Mouse (Mus musculus) lung, adult 2 months (tissue): ENCODE data around the gene Impad1. TPM values are rescaled to one million over a fixed set of nuclear protein-coding genes. Genes with fewer than 3 reads are reported as not detected.

Experiments
- DNase-seq: peaks from one replicate; pipeline ENCODE4 v3.0.0; 2022
- H3K4me1 ChIP-seq: fragments of 200-500 bp; 2 replicates; pipeline ENCODE4 v1.6.1; 2011; ENCODE audit warnings: low read length; ENCODE audit not compliant: control insufficient read depth, insufficient read depth
- H3K4me3 ChIP-seq: fragments of 200-500 bp; replicated peaks from 2 replicates; pipeline ENCODE3; 2011; ENCODE audit warnings: low read depth, mild to moderate bottlenecking, control low read depth, low read length; ENCODE audit errors: extremely low read depth
- CTCF ChIP-seq: fragments of 200-500 bp; IDR thresholded peaks from 2 replicates; pipeline ENCODE4 v1.5.1; 2011; ENCODE audit warnings: mild to moderate bottlenecking, low read length, control low read depth; ENCODE audit not compliant: insufficient read depth
- POLR2A ChIP-seq: fragments of 200-500 bp; IDR thresholded peaks from 2 replicates; pipeline ENCODE4 v1.6.1; 2011; ENCODE audit warnings: low read depth, mild to moderate bottlenecking, control low read depth, low read length, borderline replicate concordance; ENCODE audit errors: extremely low read depth
- WGBS: fragments of 180-500 bp; shearing (Covaris S2); methylation state at CpG from one replicate; pipeline ENCODE4 v1.1.7; 2018; 5-methylcytosine and 5-hydroxymethylcytosine counted together
- polyA plus RNA-seq: library from polyadenylated mRNA; depleted of rRNA; stranded (reverse); fragments of >200 nt; gene quantifications from 2 replicates; pipeline ENCODE4 v1.2.3, GENCODE M21; 2012; rRNA removed

Gene Impad1
- polyA plus RNA-seq: 7.9 and 9.3 TPM in 2 replicates

DNA sequence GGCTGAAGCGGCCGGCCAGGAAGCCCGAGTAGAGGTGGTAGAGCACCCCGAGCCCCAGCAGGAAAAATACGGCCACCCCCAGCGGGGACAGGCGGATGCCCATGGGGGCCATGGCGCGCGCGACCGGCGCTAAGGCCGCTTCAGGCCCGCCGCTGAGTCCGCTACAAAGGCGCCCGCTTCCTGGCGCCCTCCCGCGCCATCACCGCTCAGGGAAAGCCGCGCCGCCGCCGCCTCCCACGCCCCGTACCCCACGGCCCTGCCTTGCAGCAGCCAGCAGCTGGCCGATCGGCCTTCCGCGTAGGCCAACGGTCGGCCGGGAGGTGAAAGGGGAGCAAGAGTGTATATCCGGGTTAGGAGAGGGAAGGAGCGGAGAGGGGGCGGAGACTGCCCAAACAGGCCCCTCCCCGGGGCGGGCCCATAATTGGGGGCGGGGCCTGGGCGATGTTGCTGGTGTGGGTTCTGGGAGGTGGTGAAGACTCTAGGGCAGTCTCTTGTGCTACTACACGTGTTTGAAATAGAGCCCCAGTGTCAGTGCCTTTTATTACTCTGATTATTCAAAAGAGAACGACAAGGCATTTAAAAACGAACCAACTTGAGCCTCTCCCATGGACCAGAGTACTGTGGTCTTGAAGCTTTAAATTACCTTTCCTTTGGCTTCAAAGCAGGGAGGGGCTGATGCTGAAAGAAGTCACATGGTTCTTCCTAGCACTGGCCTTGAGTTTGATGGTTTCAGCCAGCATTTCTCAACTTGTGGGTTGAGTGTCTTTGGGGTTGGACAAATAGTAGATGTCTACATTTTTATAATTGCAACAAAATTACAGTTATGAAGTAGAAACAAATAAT, at the start of gene Impad1:
TSS of gene Impad1 (minus strand) at position 364 of the 843 bp plus-strand sequence.
- peak; percentile 89 for DNase-seq
- WGBS: 1% methylated on average over 47 of the region's 48 CpGs
- Histone ChIP-seq H3K4me1 (peaks cover 12% of the 10 kb centered on the region), H3K4me3 (peak within 1 kb of the TSS; percentile 99)
- TF ChIP-seq CTCF: no peak
- peak; percentile 88; the same call in 1 of the 2 replicates for TF ChIP-seq POLR2A

DNA sequence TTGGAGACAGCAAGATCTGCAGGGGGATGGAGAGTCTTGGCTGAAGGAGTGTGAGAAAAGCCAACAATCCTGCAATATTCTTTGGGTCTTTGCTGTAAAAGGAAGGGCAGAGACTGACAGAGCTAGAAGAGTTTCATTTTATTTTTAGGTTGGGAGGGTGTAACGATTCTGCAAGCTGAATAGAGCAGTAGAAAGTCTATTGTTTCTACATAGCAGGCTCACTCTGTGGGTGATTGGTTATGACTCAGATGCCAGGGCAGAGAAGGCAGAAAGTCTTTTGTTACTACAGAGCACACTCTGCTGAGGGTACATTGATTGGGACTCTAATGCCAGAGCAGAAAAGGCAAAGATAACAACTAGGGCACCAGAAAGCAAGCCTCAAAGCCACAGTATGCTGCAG, 47.0 kb upstream of the Impad1 start:
- TF ChIP-seq CTCF (no peak), POLR2A (no peak)
- Histone ChIP-seq H3K4me3 (no peak overlapping the region), H3K4me1 (no peaks in the 10 kb centered on the region)
- no peak for DNase-seq
- 49% methylated on average over 1 of the region's 1 CpGs for WGBS

DNA sequence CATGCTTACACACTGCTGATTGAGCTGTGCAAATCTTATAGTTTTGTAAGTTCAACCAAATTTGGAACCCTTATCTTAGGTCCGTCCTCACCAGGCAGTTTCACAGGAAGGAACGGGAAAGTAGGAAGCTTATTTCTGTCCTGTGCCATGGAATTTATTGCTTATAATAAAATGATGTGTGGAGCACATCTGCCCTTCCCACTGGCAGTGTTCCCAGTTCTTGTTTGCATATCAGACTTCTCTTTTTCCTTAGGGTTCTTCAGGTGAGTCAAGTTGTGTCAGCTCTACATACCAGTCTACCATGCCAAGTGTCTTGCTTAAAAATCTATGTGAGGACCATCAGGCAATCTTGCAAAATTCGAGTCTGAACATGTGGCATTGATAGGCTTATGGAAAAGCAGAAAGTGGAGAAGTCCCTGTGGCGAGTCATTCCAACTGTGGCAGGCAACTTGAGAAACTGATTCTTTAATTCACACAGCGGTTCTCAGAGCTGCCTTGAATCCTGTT, 40.7 kb upstream of the Impad1 start:
- Histone ChIP-seq H3K4me1 (no peaks in the 10 kb centered on the region), H3K4me3 (no peak overlapping the region)
- WGBS: 46% methylated on average over 5 of the region's 5 CpGs
- no peak for TF ChIP-seq POLR2A
- DNase-seq: no peak

DNA sequence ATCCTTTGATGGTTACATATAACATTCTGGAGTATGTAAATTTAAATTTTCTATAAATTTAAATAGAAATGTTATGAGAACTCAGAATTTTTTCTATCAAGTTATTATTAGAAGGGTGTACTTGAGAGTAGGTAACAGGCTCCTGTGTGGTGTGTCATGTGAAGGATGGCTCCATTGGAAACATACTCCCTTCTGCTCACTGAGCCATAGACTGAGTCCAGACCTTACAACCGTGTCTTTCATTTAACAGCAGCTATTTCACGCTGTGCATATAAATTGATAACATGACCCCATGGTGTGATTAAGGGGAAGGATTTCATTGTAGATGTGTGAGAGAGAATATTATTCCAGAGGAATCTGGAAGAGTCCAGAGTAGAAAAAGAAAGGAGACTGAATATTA, 35.0 kb upstream of the Impad1 start:
- Histone ChIP-seq H3K4me1 (no peaks in the 10 kb centered on the region), H3K4me3 (no peak overlapping the region)
- 65% methylated on average over 2 of the region's 2 CpGs for WGBS
- no peak for DNase-seq
- TF ChIP-seq POLR2A: no peak
- no peak for TF ChIP-seq CTCF

DNA sequence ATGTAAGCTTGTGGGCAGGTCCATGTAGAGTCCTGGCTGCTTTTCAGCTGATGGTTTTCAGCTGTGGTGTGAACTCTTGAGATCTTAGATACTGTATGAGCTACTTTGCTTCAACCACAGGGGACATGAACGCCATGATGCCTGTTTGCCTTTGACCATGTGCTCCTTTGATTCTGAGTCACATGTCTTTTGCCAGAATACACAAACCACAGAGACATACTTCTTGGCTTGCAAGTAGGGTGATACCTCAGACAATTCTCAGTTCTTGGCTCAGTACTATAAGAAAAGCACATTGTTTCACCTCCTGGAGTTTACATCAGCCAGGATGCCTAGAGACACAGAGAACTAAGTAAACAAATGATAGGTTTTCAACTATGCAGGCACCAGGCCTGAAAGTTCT, 29.0 kb upstream of the Impad1 start:
- no peak overlapping the region for H3K4me3 ChIP-seq
- TF ChIP-seq POLR2A (no peak), CTCF (no peak)
- no peaks in the 10 kb centered on the region for H3K4me1 ChIP-seq
- no peak for DNase-seq
- 47% methylated on average over 1 of the region's 1 CpGs for WGBS

DNA sequence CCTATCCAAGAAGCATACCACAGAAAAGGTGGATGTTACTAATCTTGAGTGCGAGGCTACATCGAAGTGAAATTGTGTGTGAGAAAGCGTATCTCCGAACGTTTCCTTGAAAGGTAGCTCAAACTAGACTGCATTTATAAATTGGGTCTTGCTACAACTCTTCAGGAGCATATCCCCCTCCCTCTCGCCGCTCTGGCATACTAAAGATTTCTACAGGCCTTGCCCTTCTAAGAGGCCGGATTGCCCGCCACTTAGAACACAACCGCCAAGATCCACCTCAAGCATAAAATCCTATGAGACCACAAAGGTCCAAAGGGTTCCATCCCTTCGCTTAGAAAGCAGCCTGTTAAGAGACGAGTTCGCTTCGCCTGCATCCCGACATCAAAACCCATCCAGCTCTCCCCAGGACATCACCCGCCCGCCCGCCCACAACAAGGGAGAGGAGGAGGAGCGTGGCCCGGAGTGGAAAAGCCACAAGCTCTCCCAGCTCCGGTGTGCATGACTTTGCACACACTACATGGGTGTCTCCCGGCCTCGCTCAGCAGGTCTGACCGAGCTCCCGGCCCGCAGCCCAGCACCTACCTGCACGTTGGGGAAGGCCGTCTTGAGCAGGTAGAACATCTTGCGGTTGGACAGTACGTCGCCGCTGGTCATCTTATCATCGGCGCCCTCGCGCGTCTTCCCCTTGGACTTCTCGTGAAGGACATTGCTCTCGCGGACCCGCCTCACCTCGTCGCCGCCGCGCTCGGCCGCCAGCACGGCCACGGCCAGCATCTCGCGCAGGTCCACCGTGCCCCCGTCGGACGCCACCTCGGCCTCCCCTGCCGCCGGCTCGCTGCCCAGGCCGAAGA, 789 bp downstream of the Impad1 start:
- peak overlapping the region; percentile 99 for H3K4me3 ChIP-seq
- no peak for DNase-seq
- WGBS: 3% methylated on average over 61 of the region's 61 CpGs
- no peak for TF ChIP-seq CTCF
- no peak; the same call in 1 of the 2 replicates for TF ChIP-seq POLR2A
- peaks cover 12% of the 10 kb centered on the region for H3K4me1 ChIP-seq

DNA sequence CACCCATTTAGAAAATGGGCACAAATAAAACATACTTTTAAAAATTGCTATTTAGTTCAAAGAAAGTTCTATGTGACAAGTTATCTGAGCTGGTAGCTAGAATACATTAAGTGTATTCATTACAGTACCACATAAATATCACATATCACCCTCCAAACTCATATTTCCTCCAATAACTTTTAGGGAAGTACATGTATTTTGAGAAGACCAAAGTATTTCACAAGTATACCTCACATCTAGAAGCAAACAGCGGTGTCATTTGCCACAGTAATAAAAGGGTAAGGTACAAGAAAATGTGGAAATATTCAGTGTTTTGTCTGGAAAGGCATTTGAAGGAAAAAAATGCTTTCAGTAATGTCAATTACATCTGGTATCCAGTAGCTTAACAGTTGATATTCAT, 2.0 kb downstream of the Impad1 start:
- H3K4me3 ChIP-seq: no peak overlapping the region
- H3K4me1 ChIP-seq: peaks cover 12% of the 10 kb centered on the region
- no peak for TF ChIP-seq CTCF
- TF ChIP-seq POLR2A: no peak
- WGBS: 89% methylated on average over 1 of the region's 1 CpGs
- DNase-seq: no peak

DNA sequence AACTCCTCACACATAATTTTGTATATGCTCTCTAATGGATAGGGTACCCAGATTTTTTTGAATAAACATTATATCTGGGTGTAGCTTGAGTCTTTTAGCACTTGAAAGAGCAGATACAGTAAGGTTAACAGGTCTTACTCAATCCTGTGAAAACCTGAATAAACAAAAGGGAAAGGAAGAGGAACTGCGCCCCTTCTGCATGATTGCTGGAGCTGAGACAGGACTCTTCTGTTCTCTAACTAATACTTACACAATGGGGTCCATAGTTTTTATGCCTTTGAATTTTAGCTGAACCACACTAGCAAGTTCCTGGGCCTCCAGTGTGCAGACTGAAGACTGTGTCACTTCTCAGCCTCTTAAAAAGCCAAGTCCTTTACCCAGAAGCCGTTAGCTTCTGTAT, 8.0 kb downstream of the Impad1 start:
- WGBS: 77% methylated on average over 2 of the region's 2 CpGs
- no peak for DNase-seq
- no peak overlapping the region for H3K4me3 ChIP-seq
- TF ChIP-seq POLR2A: no peak
- no peak for TF ChIP-seq CTCF
- peaks cover 3% of the 10 kb centered on the region for H3K4me1 ChIP-seq

DNA sequence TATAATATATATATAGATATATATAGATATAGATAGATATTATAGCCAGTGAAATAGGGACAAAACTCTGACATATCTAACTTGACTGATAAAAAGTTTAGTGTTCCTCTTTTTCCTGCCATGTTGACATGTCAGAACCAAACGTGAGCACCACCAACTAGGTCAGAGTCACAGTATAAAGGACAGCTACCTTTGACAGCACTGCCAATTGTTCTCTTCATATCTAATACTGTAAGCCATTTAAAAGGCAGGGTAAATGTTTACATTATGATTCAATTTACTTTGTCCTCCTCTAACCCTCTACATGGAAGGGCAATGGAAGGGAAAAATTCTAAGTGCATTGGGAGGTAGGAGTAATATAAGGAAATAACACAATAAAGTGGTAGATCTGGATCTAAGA, 8.8 kb downstream of the Impad1 start:
- no peak overlapping the region for H3K4me3 ChIP-seq
- no peak for DNase-seq
- H3K4me1 ChIP-seq: no peaks in the 10 kb centered on the region; the same call in none of the 2 replicates
- TF ChIP-seq CTCF: no peak
- WGBS: 11% methylated on average over 1 of the region's 1 CpGs

DNA sequence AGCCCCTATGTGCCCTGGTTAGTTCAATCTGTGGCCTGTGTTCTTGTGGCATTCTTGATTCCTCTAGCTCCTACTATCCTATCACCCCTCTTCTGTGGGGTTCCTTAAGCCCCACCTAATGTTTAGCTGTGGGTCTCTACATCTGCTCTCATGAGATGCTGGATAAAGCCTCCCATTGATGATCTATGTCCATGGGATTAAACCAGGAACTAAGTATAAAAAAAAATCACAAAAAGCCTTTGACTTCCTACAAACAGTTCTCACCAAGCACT, 9.5 kb downstream of the Impad1 start:
- H3K4me3 ChIP-seq: no peak overlapping the region
- TF ChIP-seq CTCF: no peak
- TF ChIP-seq POLR2A: no peak
- H3K4me1 ChIP-seq: no peaks in the 10 kb centered on the region; the same call in none of the 2 replicates
- no peak for DNase-seq
